Mouse (Mus musculus): ENCODE results near the gene Creb5.
A peak's percentile ranks its signal among the peaks of the same experiment; 100 is the strongest.

Creb5 gene

DNA sequence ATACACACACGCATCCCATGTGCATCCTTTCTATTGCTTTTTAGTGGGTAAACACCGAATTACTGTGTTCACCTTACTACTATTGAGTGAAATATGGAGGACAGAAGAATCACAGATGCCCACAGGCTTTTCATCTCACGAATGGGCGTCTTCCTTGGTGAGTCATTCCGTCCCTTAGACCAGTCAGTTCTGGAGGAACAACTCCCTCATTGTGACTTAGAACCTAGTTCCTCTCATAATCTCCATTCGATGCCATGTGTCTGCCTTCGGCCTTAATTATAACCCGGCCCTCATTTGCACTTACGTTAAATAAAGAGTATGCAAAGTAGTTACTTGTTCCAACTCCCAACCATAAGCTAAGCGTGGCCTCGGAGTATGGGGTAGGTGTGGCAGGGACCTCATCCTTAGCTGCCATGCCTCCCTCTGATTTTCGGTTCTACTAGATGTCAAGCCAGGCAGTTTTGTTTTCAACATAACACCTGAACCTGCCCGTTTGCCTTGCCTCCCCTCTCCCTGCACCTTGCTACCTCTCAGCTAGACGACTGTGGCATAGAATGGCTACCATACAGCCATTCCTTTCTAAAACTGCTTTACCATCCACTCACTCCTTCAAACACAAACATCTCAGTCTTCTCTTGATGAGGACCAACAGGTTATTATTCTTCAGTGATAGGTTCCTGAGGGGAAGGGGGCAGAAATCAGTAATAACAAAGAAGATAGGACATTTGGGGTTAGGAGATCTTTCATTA, 422.8 kb downstream of the Creb5 start:
- DNase-seq = no peak

DNA sequence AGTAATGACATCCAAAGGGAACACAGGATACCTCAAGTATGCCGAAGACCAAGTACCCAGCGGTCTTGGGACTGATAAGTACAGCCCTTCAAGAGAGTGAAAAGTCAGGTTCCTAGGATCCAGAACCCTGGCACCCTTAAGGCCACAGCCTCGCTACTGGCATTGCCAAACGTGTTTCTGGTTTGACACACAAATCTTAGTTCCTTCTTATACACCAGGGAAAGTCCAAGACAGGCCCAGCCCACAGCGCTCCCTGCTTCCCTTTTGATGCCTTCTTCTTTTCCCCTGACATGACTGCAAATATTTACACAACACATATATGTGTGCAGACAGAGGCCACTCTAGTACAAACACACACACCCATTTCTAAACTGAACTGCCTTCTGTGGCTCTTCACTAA, 423.5 kb downstream of the Creb5 start:
- DNase-seq = peak; percentile 46 to 59

DNA sequence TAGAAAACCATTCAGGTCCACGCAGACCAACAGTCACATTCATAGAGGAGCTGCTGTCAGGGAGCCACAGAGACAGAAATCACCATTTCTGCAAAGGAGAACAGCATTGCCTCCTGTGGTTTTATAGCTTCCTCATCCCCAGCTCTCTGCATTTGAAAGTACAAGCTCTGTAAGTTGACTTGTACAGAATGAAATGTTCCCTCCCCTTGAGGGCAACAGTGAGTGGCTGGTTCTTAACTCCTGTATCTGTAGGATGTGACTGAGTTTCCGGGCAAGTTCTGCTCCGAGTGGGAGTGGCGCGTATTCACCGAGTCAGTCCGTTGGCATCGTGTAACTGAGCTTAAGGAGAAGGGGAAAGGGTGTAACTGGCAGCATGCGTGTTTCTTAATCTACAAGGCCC, 426.1 kb downstream of the Creb5 start:
- no peak for DNase-seq

DNA sequence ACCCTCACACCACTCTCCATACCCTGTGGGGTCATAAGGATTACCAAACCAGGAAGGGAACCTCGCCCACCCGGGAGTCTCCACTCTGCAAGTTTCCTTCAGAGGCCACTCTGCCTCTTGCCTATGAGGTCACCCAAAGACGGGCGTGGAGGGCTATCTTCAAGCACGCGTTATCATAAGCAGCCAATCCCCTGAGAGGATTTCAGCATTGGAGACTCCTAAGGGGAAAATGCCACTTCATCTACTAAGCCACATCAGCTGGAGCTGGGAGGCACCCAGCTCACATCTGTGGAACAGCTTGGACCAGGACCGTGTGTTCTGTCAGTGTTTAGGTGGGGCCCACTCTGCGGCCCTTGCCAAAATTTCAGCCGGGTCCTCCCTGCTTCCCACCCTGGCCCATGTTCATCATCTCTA, 427.8 kb downstream of the Creb5 start:
- DNase-seq = no peak

DNA sequence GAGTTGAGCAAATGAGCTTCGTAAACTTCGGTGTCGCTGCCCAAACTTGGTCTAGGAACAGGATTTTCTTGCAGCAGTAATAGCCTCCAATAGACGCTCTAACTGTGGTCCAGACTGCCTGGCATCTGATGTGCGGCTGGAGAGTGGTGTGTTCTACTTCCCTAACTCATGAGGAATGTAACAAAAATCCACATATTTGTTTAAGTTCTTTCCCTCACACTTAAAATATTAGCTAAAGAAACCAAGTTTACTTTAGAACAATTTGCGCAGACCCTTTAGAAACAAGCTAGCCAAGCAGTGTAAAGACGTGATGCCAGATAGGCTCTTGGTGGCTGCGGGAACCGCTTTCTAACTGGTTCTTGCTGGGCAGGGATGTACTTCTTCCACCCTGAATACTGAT, 428.9 kb downstream of the Creb5 start:
- no peak for DNase-seq

DNA sequence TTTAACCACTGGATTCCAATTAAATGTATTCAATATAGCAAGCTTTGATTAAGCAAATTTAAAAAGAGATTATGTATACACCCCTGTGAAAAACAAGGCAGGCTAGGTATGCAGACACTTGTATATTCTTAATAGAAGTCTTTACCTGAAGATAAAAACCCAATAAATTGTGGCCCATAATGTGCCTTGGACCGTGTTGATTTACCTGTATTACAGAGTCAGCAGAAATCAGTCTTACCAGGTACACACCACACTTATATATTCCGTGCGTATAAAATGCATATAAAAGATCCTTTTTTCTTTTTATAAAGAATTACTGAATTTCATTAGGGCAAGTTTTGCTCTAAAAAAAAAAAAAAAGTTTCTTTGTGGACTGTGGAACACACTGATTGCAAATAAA, 432.9 kb downstream of the Creb5 start:
- DNase-seq = no peak

DNA sequence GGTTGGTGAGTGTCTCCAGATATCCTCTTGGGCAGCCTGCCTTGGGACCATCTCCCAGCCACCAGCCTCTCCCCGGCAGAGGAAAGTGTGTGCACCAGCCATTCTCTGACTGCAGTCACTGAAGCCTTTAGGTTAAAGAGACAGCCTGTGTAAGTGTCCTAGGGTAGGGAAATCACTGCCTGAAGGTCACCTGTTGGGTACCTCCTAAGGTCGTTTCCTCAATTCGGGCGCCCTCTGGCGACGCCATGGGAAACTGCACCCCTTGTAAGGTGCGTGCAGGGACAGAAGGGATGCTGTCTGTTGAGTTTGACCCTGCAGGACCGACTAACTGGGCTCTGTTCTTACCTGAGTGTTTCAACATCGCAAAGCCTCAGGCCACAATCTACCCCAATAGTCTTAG, 434.5 kb downstream of the Creb5 start:
- peak; percentile 55 to 76 for DNase-seq

DNA sequence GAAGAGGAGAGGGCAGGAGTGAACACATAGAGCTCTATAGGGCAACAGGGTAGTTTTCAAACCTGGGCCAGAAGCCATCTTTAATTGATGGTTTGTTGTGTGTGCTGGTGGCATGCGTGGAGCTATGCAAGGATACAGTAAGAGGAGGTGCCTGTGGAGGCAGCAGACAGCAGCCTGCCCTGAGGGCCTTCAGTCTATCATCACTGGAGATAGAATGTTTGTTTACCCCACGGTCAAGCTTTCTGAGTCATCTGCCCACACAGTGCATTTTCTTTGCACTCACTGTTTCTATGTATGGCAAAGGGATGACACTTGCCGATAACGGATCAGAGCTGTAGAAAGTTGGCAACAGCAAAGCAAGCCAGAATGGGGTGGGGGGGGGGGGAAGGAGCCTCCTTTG, 435.6 kb downstream of the Creb5 start:
- no peak for DNase-seq

DNA sequence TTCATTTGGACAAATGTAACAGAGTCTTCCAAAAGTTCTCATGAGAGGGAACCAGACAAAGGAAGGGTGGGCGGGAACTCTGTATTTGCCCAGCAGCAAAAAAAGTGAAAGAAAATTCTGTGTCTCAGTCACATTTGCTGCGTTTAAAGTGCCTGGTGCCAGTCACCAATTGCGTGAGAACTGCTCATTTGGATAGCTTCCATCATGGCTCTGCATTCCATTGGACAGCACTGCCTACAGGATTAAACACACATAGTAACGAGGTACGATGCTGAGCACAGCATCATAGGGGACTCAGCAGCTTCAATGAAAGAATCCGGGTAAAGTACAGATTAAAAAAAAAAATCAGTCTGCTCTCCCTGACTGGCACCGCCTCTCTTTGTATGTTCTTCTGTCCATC, 443.4 kb downstream of the Creb5 start:
- DNase-seq = no peak

DNA sequence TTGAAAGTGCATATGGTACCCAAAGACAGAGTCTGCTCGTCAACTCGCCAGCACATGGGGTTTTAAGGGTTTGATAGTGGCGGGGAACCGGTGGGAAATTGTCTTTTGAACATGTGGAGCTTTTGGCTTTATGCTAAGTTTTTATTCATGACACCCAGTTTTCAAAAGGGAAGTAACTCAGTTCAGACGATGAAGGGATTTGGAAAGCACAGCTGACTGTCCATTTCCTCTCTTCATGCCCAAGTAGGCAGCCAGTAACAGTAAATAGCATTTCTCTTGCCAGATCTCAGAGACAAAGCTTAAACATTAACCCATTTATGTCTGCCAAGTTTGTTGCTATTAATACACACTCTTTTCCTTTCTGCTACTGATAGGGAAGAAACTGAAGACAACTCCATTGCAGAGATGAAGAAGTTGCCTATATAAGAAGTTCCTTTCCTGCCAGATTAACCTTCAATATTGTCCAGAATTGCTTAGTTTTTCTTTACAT, 444.0 kb downstream of the Creb5 start:
- DNase-seq = no peak

DNA sequence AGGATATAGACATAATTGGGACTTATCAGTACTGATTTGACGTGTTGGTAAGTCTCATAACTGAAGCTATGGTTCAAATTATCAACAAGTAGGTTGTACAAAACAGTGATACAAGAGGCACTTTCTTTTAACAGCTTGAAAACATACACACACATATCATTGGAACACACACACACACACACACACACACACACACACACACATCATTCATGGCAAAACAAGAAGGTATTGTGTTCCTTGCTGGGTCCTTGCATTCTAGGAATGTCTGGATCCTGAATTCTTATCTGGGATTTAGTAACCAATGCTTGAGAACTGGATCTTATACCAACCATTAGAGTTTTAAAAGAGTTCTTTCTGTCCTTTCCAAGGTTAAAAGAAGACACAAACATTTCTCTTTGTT, 446.5 kb downstream of the Creb5 start:
- no peak for DNase-seq

DNA sequence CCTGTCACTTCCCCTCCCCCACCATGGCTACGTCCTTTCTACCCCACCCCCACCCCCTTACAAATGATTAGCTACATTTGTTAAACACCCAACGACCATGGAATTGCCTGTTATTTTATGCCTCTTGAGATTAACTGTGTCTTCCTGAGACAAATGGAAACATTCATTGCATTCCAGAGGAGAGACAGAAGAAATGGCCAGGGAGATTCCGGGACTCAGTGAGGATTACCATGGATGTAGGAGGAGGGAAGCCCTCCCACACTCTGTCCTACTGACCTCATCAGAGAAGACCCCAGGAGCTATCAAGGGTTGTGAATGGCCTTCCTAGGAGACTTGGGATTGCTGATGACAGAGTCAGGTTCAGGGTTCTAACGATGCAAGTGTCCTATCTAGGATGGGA, 446.9 kb downstream of the Creb5 start:
- no peak for DNase-seq

DNA sequence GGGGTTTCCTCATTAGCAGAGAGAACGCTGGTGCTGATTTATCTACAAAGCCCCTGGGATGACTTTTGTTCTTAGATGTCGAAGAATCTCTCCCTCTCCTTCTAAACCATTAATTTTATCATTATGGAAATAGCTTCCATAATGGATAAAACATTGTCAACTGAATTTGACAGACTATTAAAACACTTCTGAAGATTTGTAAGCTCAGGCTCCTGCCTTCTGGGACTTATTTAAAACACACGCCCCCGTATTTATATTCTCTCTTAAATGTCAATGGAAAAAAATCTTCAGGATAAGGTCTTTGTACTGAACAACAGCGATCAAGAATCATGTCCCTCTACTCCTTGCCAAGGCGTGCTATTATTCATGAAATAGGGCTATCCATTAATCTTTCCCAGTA, 448.6 kb downstream of the Creb5 start:
- DNase-seq = no peak

DNA sequence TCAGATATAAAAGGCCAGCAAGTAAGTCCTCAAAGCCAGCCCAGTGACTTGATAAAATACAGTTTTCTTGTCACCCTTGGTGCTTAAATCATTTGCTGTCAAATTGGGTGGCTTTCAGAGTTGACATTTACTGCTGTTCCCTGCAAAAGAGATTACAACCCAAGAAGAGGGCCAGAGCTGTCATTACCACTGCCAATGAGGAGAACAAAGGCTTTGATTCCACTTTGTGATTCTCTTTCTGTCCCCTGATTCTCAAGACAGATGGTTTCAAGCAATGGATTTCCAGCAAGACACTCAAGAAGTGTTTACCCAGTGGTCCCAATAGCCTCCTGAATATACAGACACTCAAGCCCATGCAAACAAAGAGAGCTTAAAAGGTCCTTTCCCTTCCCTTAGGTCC, 451.1 kb downstream of the Creb5 start:
- no peak for DNase-seq

DNA sequence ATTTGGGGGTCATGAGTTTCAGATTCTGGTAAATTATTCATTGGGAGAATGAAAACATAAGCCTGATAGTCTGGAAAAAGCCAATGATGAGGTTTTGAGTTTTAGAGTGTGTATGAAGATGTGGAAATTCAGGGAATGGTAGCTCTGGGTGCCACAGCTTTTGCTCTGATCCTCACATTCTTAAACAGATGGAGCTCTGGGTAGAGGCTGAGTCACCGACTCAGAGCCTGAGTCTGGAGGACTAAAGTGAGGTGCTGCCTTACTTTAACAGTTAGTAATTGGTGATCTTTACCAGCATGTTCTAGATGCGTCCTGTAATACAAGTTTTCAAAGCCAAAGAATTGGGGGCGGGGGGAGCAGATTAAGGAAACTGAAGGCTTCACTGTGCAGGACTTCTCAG, 454.2 kb downstream of the Creb5 start:
- DNase-seq = no peak

Measured in lung, postnatal 4 days (tissue).